Mouse (Mus musculus): ENCODE results near the gene Gle1.

GRCm38 (mm10) chr2:29897366-29897765 is 37.9 kb upstream of the Gle1 start:
- TF ChIP-seq POLR2A (IDR thresholded peaks at IDR 0.05; ENCODE audit: extremely low read depth, insufficient read depth, low read length), result no peak
- no peak for TF ChIP-seq CTCF (IDR thresholded peaks at IDR 0.05; ENCODE audit: low read depth, low read length)

All from liver, adult 2 months (tissue).